Mouse (Mus musculus) stomach, postnatal 0 days (tissue): ENCODE measurements around the gene Lpo.

Experiments
- CTCF ChIP-seq: IDR thresholded peaks from 2 replicates; pipeline ENCODE4 v1.5.1; 2016; ENCODE audit warnings: antibody characterized with exemption, low read depth, mild to moderate bottlenecking, moderate library complexity
- EP300 ChIP-seq: optimal IDR thresholded peaks from 2 replicates; pipeline ENCODE3; 2016; ENCODE audit warnings: antibody characterized with exemption

DNA sequence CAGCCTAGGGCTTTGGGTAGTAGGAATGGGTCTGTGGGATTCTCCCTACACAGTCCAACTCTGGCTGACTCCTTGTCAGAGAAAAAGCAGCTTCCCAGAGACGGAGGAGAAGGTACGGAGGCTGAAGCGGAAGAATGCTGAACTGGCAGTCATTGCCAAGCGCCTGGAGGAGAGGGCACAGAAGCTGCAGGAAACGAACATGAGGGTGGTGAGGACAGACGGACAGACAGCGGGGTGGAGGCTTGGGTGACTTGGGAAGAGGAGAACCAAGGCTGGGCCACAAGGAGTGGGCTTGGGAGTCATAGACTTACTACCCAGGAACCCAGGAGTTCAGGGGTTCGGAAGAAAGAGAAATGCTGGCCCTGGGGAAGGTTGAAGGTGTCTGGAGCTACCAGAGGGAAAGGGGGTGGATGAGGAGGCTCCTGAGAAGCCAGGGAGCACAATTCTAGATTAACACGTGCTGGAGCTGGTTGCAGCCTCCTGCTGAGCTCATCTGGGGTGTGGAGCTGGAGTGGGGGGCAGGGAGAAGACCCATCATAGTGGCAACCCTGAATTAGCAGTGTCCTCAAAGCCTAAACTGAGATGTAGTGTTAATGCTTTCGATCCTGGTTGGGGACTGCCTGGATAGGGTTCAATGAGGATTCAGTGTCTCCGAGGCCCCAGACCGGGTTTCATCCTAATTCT, 65.2 kb downstream of the Lpo start:
- no peak for TF ChIP-seq CTCF
- no peak for TF ChIP-seq EP300
